Mouse (Mus musculus) layer of hippocampus, postnatal 10 days (tissue): ENCODE results near the gene Arhgef28. TPM values are rescaled to one million over a fixed set of nuclear protein-coding genes. Genes with fewer than 3 reads are reported as not detected.

Experiments
- DNase-seq, 2 experiments: peaks; one replicate each; pipeline ENCODE4 v3.0.0; 2021; ENCODE audit warnings: low spot score in 2 of 2
- total RNA-seq, 2 experiments: library from RNA; stranded (reverse); gene quantifications; 2 replicates each; pipeline ENCODE4 v1.2.3; 2021

Arhgef28 gene
- total RNA-seq, 2 experiments from 2014 or later, result 76.3 to 80.5 TPM

DNA sequence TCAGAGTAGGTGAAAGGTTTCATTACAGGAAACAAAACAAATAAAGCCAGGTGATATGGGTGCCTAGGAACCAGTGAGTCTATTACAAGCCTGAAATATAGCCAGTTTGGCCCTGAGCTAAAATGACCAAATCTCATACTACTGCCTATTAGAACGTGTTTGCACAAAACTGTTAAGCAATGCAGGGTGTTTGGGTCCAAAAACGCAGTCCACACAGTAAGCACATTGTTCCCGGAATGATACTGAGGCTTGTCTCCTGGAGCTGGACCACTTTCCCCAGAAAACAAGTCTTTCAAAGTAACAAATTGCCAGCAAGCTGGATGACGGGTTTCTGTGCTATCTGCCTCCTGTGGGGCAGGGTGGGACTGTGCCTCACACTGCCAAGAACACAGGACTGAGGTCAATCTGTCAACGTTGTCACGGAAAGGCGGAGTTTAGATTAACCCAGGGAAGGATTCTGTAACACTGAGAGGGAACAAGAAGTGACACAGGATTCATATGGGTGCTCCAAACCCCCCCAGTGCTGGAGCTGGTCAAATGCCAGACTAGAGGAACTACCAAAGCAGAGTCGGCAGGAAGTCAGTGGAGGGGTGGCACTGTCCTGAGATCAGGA lies 352.8 kb downstream of the Arhgef28 start:
- DNase-seq, result no peak

Other genes with a start within 250 kb of the Arhgef28 start
- 10 to 100 TPM; 22.3 to 22.6 TPM for gene Utp15, start 56.6 kb upstream of the Arhgef28 start, total RNA-seq
- gene Ankra2, start 56.6 kb upstream of the Arhgef28 start, total RNA-seq, result 10 to 100 TPM; 59.2 to 60.1 TPM
- not detected for gene Gm21976, start 73.4 kb upstream of the Arhgef28 start, total RNA-seq
- gene Btf3, start 110.6 kb upstream of the Arhgef28 start, total RNA-seq, result 100 to 1,000 TPM; 240 to 268 TPM
- 1 to 10 TPM; 1.5 to 1.6 TPM for gene Foxd1, start 147.8 kb upstream of the Arhgef28 start, total RNA-seq